Mouse (Mus musculus) bone marrow macrophage, adult 2 months (primary cell): ENCODE data around the gene Lipc. TPM values are rescaled to one million over a fixed set of nuclear protein-coding genes. Genes with fewer than 3 reads are reported as not detected.

ENCODE experiments used
- H3K27ac ChIP-seq: 2 replicates; pipeline ENCODE4 v1.5.1; 2012; ENCODE audit warnings: low read depth, low read length; ENCODE audit not compliant: insufficient read depth
- H3K4me1 ChIP-seq: 2 replicates; pipeline ENCODE4 v1.6.1; 2012; ENCODE audit warnings: low read length; ENCODE audit not compliant: control insufficient read depth, insufficient read depth
- H3K4me3 ChIP-seq: 2 replicates; pipeline ENCODE4 v1.5.1; 2012; ENCODE audit warnings: mild to moderate bottlenecking, low read length, moderate library complexity; ENCODE audit not compliant: insufficient read depth
- CTCF ChIP-seq: IDR thresholded peaks from 2 replicates; pipeline ENCODE4 v1.5.1; 2012; ENCODE audit warnings: low read depth, mild to moderate bottlenecking, low read length, moderate library complexity
- POLR2A ChIP-seq: IDR thresholded peaks from 2 replicates; pipeline ENCODE4 v1.6.1; 2012; ENCODE audit warnings: mild to moderate bottlenecking, low read depth, low read length, borderline replicate concordance
- polyA plus RNA-seq: library from polyadenylated mRNA; stranded (reverse); fragments of >200 nt; gene quantifications from 2 replicates; pipeline ENCODE4 v1.2.4, GENCODE M21; 2012; ENCODE audit not compliant: missing spikeins, insufficient read depth, insufficient read length

Lipc gene
- polyA plus RNA-seq, result 0.32 TPM in 1 of 2 replicates, not detected in the other

DNA sequence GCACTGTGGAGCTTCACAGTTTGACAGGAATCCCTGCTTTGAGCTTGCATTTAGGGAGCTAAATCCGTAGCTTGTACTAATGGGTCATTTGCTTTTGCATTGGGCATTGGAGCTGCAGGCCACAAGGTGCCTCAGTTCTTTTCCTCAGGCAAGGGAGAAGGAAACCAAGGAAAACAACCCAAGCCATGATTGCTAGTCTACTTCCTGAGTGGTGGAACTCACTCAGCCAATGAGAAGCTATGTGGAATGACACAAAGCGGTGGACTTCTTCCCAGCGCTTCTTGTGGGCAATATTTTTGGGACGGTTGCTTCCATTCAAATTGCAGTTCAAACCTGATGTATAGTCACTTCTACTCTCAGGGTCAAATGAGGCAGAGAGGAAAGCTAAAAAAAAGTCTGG is at the start of gene Lipc:
Lipc (minus strand) TSS at position 101 of the 400 bp plus-strand sequence.
- TF ChIP-seq POLR2A, result no peak
- no peak for TF ChIP-seq CTCF
- Histone ChIP-seq H3K4me1 (no peaks in the 10 kb centered on the region), H3K27ac (no peak within 1 kb of the TSS), H3K4me3 (no peak within 1 kb of the TSS)

DNA sequence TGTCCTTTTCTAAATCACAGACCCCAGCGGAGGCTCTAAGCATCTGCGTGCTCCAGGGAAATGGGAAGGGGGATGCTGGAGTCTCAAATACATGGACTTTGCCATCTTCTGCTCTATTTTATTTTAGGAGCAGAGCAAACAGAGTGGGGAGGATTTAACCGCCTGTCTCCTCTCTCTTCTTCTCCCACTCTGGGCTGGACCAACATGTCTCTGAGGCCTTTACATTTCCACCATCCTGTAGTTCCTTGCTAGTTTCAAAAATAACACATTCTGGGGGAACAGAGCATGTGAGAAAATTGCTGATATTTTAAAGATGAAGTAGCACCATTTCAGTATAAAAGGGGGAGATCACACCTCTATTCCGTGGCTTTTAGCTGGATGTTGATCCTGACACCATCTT is 47.1 kb upstream of the Lipc start:
- H3K27ac ChIP-seq, result no peak overlapping the region
- H3K4me1 ChIP-seq, result peaks cover 14% of the 10 kb centered on the region
- no peak overlapping the region for H3K4me3 ChIP-seq
- TF ChIP-seq CTCF (no peak), POLR2A (no peak)

DNA sequence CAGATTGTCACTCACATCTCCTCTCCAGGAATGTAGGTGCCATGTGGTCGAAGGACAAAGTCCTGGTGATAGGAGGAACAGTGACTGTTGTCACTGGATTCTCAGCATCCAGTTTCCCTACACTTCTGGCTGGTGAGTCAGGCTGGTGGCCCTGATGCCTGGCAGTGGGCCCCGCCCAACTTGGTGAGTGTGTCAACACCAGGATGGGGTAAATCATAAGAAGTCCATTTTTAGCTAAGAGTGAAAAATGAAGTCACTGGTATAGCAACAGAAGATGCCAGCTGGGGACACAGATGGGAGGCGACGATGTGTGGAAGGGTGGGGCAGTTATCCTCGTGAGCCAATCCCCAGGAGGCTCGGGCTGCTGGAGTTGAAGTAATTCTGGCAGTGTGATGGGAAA is 46.7 kb upstream of the Lipc start:
- Histone ChIP-seq H3K4me3 (no peak overlapping the region), H3K4me1 (peaks cover 14% of the 10 kb centered on the region), H3K27ac (no peak overlapping the region)
- TF ChIP-seq CTCF (no peak), POLR2A (no peak)

DNA sequence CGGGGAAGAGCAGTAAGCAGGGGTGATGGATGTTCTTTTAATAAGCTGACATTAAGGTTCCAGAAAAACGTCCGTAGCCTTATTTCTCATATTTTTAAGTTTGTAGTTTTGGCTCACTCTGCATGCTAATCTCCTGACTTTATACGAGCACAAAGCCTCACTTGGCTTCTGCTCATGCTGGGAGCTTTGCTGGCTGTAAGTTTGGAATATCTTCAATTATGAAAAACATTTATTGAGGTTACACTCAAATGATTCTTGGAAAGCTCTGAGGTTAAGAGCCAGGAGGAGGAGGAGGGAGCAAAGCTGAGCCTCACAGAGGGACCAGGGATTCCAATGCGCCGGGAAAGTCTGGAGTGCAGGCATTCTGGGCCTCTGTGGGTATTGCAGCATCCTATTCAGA is 41.3 kb upstream of the Lipc start:
- Histone ChIP-seq H3K27ac (no peak overlapping the region), H3K4me1 (peaks cover 2% of the 10 kb centered on the region), H3K4me3 (no peak overlapping the region)
- TF ChIP-seq CTCF (no peak), POLR2A (no peak)

GRCm38 (mm10) chr9:70991401-70991800 is 39.4 kb upstream of the Lipc start:
- H3K4me1 ChIP-seq, result no peaks in the 10 kb centered on the region
- TF ChIP-seq POLR2A, result no peak
- no peak for TF ChIP-seq CTCF
- H3K4me3 ChIP-seq, result no peak overlapping the region
- no peak overlapping the region for H3K27ac ChIP-seq

GRCm38 (mm10) chr9:70987210-70987609 is 35.2 kb upstream of the Lipc start:
- Histone ChIP-seq H3K4me3 (no peak overlapping the region), H3K27ac (no peak overlapping the region), H3K4me1 (no peaks in the 10 kb centered on the region)
- TF ChIP-seq POLR2A (no peak), CTCF (no peak)

DNA sequence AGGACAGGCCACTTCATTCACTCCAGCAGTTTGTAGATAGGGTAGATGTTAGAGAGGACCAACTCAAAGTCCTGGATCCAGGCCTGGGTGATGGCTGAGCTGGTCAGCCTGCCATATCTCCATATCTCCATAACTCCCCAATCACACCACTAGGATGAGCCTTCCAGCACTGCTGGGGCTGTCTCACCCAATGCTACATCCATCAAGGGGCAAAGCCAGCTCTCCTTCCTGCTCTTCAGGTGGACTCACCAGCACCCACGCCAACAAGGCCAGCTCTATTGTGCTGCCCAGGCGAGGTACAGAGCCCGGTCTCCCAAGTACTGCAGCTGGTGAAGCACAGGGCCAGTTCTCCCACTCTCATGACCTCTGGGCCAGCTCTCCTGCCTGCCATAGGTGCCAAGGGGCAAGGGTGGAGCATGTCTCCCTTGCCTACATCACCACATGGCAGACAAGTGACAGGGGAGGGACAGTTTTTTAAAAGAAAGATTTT is 31.0 kb upstream of the Lipc start:
- TF ChIP-seq CTCF, result no peak
- TF ChIP-seq POLR2A, result no peak
- H3K27ac ChIP-seq, result no peak overlapping the region
- no peak overlapping the region for H3K4me3 ChIP-seq
- H3K4me1 ChIP-seq, result no peaks in the 10 kb centered on the region

GRCm38 (mm10) chr9:70981721-70982120 is 29.7 kb upstream of the Lipc start:
- no peaks in the 10 kb centered on the region for H3K4me1 ChIP-seq
- no peak overlapping the region for H3K27ac ChIP-seq
- no peak overlapping the region for H3K4me3 ChIP-seq
- TF ChIP-seq CTCF (no peak), POLR2A (no peak)

DNA sequence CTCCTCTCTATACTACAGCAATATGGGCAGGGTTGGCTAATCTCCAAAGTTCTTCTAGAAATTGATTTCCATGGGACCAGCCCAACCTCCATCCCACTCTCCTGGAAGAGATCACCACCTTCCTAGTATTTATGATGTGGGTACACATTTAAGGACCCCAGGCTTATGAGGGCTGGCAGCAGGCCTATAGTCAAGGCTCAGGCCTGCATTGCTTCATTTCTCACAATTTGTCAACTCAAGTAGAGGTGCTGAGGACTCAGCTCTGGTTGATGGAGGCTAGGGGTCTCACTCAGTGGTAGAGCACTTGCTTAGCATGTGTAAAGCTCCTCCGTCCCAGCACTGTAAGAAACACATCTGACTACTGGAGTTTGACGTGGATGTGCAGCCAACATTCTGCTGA is 27.6 kb upstream of the Lipc start:
- H3K4me1 ChIP-seq, result no peaks in the 10 kb centered on the region
- no peak overlapping the region for H3K27ac ChIP-seq
- TF ChIP-seq CTCF (no peak), POLR2A (no peak)
- no peak overlapping the region for H3K4me3 ChIP-seq

GRCm38 (mm10) chr9:70979171-70979570 is 27.1 kb upstream of the Lipc start:
- H3K4me3 ChIP-seq, result no peak overlapping the region
- TF ChIP-seq CTCF, result no peak
- no peak for TF ChIP-seq POLR2A
- H3K27ac ChIP-seq, result no peak overlapping the region
- no peaks in the 10 kb centered on the region for H3K4me1 ChIP-seq

DNA sequence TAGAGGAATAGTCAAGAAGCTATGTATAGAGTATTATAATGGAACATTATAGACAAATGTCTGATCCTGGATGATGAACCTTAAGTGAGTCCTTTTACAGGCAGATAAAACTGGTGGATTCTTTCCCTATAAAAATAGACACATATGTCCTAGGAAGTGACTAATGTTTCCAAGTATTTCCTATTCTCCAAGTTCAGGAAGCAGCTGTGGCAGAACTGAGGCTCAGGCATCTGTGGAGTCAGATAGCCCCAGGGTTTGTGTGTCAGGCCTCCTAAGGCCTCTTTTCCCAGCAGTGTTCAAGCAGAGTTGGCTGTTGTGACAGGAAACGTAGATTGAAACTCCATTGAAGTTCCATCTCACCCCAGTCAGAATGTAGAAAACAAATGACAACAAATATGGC is 25.4 kb upstream of the Lipc start:
- no peaks in the 10 kb centered on the region for H3K4me1 ChIP-seq
- TF ChIP-seq POLR2A (no peak), CTCF (no peak)
- no peak overlapping the region for H3K4me3 ChIP-seq
- no peak overlapping the region for H3K27ac ChIP-seq
